Mouse (Mus musculus): ENCODE measurements around the gene D5Ertd579e.

Gene D5Ertd579e

DNA sequence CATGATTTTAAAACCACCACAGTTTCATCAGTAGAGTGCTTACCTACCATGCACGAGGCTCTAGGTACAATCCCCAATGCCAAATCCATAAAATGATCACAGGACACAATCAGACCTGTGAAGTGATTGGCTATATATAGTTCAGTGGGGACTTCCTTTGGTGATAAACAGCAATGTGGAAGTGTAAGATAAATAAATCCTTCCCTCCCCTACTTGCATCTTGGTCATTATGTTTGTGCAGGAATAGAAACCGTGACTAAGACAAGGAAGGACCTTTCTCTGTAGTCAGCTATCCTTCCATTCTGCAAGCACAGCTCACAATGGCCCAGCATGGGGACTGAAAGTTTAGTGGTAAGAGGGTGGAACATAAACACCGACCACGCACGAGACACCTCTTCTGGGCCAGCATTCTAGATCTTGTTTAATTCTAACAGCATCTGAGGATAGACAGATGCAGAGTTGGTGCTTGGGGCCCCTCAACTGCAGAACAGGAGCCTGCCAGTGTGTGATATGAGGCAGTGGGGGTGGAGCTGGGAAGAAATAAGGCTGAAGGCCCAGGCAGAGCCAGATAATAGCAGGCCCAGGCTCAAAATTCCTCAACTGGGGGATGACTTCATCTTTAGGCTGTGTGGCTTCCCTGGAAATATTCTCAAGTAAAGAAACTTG lies 25.0 kb upstream of the D5Ertd579e start:
- no peak for DNase-seq (ENCODE audit: low spot score)

GRCm38 (mm10) chr5:36720219-36720618 lies 24.4 kb upstream of the D5Ertd579e start:
- DNase-seq (ENCODE audit: low spot score) = no peak

DNA sequence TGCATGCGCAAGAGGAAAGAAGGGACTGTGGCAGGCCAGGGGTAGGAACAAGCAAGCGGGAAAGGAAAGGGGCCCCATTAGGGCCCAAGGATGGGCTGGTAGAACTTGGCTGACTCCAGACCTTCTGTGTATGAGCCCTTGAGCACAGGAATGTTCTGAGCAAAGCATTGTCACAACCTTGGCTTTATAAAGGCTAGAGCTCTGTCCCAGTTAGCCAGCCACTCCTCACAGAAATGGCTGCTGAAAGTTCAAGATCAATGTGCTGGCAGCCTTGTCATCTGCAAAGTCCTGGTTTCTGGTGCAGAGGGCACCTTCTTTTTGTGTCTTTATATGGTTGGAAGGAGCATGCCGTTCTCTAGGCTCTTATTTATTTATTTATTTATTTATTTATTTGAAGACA lies 23.8 kb upstream of the D5Ertd579e start:
- DNase-seq (ENCODE audit: low spot score) = no peak

GRCm38 (mm10) chr5:36719135-36719534 lies 23.3 kb upstream of the D5Ertd579e start:
- no peak for DNase-seq (ENCODE audit: low spot score)

- DNase-seq (ENCODE audit: low spot score) = no peak
Observed at GRCm38 (mm10) chr5:36717889-36718288, 22.1 kb upstream of the D5Ertd579e start.

GRCm38 (mm10) chr5:36716816-36717215 lies 21.0 kb upstream of the D5Ertd579e start:
- no peak for DNase-seq (ENCODE audit: low spot score)

DNA sequence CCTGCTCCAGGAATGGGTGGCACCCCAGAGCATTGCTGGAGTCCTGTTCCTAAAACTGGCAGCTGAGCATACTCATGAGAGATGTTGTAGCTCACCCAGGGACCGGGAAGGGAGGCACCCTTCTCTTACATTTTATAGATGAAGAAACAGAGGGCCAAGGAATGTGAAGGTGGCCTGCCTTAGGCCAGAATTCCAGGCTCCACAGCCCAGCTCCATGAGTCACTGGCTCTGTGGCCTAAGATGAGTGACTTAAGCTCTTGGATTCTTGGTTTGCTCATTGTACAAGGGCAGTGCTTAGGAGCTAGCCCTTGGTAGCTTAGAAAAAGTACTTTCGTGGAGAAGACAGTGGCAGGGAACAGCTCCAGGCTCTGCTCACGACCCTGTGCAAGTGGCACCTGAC lies 19.0 kb upstream of the D5Ertd579e start:
- no peak for DNase-seq (ENCODE audit: low spot score)

- DNase-seq (ENCODE audit: low spot score) = no peak
Observed at GRCm38 (mm10) chr5:36713693-36714092, 17.9 kb upstream of the D5Ertd579e start.

- peak; percentile 89 for DNase-seq (ENCODE audit: low spot score)
Observed at GRCm38 (mm10) chr5:36712553-36713534, 17.0 kb upstream of the D5Ertd579e start.

GRCm38 (mm10) chr5:36711863-36712262 lies 16.0 kb upstream of the D5Ertd579e start:
- no peak for DNase-seq (ENCODE audit: low spot score)

DNA sequence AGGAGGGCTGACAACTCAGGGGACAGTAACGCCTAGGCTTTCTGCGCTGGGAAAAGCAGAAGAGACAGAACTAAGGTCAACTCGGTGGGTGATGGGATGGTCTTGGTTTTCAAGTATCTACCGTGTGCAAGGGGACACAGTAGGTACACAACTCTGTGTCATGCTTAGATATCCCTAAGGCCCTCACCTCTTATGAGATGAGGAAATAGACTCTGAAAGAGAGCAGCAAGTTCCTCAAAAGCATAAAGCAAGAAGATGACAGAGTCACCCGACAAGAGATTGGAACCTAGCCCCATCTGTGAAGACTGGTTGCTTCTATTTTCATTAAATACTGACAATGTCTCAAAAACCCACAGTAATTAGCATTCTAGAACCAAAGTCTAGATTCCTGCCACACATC lies 10.0 kb upstream of the D5Ertd579e start:
- no peak for DNase-seq (ENCODE audit: low spot score)

DNA sequence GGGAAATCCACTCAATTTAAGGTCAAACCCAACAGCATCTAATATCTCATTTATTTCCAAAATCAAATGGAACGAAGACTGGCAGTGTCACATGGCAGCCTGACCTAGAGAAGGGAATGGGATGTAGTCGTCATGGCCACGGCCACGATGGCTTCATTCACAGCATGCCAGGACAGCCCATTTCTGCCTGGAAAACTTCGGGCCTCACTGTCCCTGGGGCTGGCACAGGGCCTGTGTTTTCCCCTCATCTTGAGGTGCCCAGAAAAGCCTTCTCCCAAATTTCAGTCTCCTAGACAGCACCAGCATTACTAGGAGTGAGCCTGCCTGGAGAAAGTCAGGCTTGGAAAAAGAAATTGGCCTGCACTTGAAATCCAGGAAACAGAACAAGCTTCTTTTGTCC lies 9.6 kb upstream of the D5Ertd579e start:
- DNase-seq (ENCODE audit: low spot score) = no peak

GRCm38 (mm10) chr5:36704684-36705083 lies 8.9 kb upstream of the D5Ertd579e start:
- DNase-seq (ENCODE audit: low spot score) = no peak

- DNase-seq (ENCODE audit: low spot score) = no peak
Observed at GRCm38 (mm10) chr5:36700939-36701620, 5.3 kb upstream of the D5Ertd579e start.

DNA sequence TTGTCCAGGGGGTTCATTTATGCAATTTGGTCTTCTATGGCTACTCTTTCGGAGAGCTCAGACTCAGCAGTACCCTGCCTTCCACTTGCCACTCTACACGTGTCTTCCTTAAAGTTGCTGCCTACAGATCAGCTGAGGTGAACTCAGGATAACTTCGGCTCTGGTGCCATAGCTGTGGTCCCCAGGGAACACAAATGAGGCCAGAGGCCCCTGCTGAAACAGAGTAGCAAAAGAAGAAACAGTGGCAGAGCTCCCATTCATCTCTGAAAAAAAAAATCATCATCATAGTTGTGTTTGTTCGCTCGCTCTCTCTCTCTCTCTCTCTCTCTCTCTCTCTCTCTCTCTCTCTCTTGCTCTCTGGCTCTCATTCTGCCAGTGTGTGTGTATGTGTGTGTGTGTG lies 2.9 kb upstream of the D5Ertd579e start:
- DNase-seq (ENCODE audit: low spot score) = no peak

DNA sequence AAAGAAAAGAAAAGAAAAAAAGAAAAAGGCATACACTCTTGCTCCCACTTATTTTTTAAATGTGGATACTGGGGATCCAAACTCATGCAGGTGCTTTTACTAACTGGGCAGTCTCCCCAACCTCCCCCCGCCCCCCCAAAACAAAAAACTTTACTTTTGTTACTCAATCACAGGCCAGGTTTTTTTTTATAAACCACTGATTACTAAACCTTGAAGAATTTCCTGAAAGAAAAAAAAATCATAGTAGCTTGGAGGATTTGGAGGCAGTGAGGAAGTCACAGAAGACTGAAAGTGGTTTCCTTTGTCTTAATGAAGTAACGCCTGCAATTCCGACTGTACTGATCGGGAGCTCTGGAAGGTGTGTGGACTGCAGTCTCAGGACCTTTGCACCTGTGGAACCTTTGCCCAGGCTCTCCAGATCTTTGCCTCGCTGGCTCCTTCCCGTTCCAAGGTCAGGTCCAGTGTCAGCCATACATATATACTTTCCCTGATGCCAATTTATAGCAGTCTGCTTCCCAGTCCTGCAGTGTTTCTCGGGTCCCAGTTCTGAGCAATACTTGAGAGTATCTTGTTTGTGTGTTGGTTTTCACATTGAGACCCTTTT lies 2.3 kb upstream of the D5Ertd579e start:
- no peak for DNase-seq (ENCODE audit: low spot score)

DNA sequence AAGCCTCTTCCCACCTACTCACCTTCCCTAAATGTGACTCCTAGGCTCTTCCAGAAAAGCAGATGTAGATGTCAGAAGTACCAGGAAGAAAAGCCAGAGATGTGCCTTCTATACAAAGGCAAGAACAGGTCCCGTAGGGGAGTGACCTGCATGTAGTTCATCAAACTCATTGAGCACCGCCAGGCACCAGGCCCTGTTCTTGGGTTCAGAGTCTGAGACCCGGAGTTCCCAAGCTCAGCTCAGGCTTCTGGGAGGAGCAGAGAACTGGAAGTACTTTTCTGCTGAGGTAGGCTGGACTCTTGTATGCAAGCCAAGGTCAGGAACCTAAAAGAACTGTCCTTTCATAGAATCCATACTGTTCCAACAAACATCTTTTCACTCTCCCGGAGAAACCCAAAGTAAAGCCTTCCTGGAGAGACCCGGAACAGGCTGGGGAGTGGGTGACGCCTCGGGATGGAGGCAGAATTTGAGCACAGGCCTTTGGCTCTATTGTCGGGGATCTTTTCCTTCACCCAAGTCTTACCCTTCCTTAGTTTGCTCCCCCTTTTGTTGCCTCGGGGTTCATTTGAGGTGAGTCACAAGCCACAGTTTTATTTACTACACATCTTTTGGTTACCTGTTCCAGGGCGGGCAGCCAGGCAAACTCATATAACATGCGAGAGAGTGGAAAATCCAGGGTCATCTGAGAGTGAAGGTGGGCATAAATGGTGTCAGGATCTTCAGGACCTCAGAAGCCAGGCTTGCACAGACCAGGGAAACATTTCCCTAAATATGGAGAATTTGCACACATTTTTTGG lies 878 bp upstream of the D5Ertd579e start:
- no peak for DNase-seq (ENCODE audit: low spot score)

DNA sequence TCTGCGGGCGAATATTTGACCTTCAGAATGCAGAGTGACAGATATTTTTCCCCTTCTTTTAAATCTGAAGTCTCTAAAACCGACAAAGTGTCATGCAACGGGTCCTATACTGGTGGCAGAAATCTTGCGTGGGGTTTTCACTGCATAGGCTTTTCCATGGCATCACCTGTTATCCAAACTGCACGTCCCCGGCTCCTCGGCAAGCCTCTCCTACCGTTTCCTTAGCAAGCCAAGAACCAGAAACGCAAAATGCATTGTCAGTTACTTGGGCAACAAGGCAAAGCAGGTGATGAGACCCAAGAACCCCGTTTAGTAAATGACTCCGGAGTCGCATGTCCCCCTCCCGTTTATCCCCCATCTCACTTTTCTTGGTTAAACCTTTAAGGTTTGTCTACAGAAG lies 819 bp downstream of the D5Ertd579e start:
- DNase-seq (ENCODE audit: low spot score) = no peak

DNA sequence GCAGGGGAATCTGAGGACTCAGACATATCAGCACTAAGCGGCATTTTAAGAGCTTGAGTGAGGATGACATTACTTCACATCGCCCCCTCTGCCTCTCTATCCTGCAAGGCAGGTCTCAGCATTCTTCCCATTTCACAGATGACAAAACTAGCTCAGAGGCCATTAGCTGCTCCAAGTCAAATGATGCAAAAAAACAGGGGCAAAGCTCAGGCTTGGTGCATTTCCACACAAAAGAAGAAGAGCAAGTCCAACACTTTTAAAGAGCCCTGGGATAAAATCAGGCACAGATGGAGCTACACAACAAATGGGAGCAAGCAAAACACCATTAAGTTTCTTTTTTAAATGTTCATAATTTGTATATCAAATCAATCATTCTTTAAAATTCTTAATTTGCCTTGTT lies 2.2 kb downstream of the D5Ertd579e start:
- no peak for DNase-seq (ENCODE audit: low spot score)

- DNase-seq (ENCODE audit: low spot score) = no peak
Observed at GRCm38 (mm10) chr5:36691423-36691822, 4.4 kb downstream of the D5Ertd579e start.

- no peak for DNase-seq (ENCODE audit: low spot score)
Observed at GRCm38 (mm10) chr5:36685170-36685569, 10.7 kb downstream of the D5Ertd579e start.

Data from embryo, embryonic 10 days (tissue).